Mouse (Mus musculus) hindbrain, embryonic 10.5 days (tissue): ENCODE data around the gene Zfp174. TPM values are rescaled to one million over a fixed set of nuclear protein-coding genes. Genes with fewer than 3 reads are reported as not detected.
"Not testable (repeated sequence)": the region's sequence is repeated elsewhere in the genome, so short reads cannot be mapped to it uniquely, and the experiment has no call there.

Source experiments
- DNase-seq: peaks from one replicate; pipeline ENCODE4 v3.0.0-alpha.2; 2017; ENCODE audit warnings: low spot score
- H3K27ac ChIP-seq: fragments of 300-500 bp; sonication (generic); 2 replicates; pipeline ENCODE4 v1.5.1; 2016; ENCODE audit warnings: mild to moderate bottlenecking, moderate library complexity
- H3K27me3 ChIP-seq: fragments of 300-500 bp; sonication (generic); 2 replicates; pipeline ENCODE4 v1.6.1; 2016; ENCODE audit warnings: mild to moderate bottlenecking; ENCODE audit not compliant: poor library complexity, insufficient read depth, severe bottlenecking
- H3K36me3 ChIP-seq: fragments of 300-500 bp; sonication (generic); 2 replicates; pipeline ENCODE4 v1.6.1; 2016; ENCODE audit warnings: mild to moderate bottlenecking, moderate library complexity
- H3K4me1 ChIP-seq: fragments of 300-500 bp; sonication (generic); replicated peaks from 2 replicates; pipeline ENCODE4 v1.6.1; 2016; ENCODE audit warnings: mild to moderate bottlenecking
- H3K4me3 ChIP-seq: fragments of 300-500 bp; sonication (generic); 2 replicates; pipeline ENCODE4 v1.5.1; 2016; ENCODE audit warnings: mild to moderate bottlenecking, moderate library complexity
- H3K9me3 ChIP-seq: fragments of 300-500 bp; sonication (generic); 2 replicates; pipeline ENCODE4 v1.6.1; 2016; ENCODE audit warnings: mild to moderate bottlenecking, moderate library complexity
- WGBS: fragments of 180-500 bp; shearing (Covaris S2); methylation state at CpG from one replicate; pipeline ENCODE4 v1.1.7; 2016; 5-methylcytosine and 5-hydroxymethylcytosine counted together
- polyA plus RNA-seq: library from polyadenylated mRNA; unstranded; fragments of >200 nt; fragmentation: Nextera tagmentation; extraction: Ambion mirVana; gene quantifications from 2 replicates; pipeline ENCODE4 v1.2.1, GENCODE M21; 2016

Gene Zfp174
- 0.94 and 1.2 TPM in 2 replicates for polyA plus RNA-seq

DNA sequence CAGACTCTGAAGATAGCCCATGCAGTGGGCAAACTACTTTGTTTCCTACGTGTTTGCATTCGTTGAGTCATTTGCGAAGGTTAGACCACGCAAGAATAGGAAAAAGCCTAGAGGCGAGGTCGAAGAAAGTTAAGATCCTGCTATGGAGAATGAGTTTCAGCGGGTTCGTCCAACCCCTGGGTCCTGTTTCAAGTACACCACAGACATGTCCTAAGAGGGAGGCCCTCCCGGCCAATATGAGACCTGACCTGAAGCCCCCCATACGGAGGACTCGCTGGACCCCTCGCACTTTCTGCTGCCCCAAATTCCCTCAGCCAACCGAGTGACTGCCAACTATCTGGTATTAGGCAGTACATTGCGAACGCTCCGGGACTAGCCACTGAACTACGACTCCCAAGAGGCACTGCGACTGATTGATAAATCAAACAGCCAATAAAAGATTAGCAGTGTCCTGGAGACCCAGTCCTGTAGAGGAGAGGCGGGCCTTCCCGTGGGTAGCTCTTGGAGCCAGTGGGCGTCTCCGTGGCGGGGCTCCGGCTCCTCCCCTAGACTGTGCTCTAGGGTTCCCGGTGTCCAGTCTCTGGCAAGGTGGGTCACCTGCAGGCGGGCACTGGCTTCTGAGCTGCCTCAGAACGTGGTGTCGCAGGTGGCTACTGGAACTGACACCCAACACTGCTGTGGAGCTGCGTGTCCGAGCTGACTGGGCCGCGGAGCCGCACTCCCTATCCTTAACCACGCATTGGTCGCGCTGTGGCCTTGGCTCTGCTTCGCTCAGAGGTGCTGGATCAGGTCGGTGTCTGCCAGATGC lies at the start of gene Zfp174:
Gene Zfp174 (plus strand): TSS at position 558 of the 808 bp plus-strand sequence.
- Histone ChIP-seq H3K27me3 (no peaks in the 10 kb centered on the region), H3K4me1 (peaks cover 18% of the 10 kb centered on the region), H3K4me3 (peak within 1 kb of the TSS; percentile 71), H3K9me3 (no peaks in the 10 kb centered on the region), H3K36me3 (no peaks in the 10 kb centered on the region), H3K27ac (peak within 1 kb of the TSS; percentile 82)
- 4% methylated on average over 38 of the region's 38 CpGs for WGBS
- peak; percentile 88 for DNase-seq

DNA sequence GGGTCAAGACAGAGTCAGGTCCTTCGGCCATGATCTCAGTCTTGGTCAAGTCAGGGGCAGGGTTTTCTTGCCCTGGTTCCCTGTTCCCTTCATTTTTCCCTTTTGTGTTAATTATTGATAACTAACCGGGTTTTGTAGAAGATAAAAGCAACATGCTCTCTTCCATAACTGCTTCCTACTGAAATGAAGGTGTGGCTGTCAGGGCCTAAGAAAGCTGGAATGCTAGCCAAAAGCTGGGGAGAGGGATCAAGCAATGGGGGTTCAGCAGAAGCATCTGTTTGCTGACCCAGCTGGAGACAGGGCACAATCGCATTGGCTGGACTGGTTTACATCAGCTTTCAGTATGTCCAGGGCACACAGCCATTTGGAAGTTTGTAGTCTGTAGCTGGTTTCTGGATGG lies 38.9 kb upstream of the Zfp174 start:
- Histone ChIP-seq H3K27ac (no peak overlapping the region), H3K9me3 (peaks cover 27% of the 10 kb centered on the region), H3K36me3 (no peaks in the 10 kb centered on the region), H3K4me1 (no peaks in the 10 kb centered on the region), H3K4me3 (no peak overlapping the region), H3K27me3 (no peaks in the 10 kb centered on the region)
- WGBS, result 83% methylated on average over 3 of the region's 3 CpGs
- no peak for DNase-seq

DNA sequence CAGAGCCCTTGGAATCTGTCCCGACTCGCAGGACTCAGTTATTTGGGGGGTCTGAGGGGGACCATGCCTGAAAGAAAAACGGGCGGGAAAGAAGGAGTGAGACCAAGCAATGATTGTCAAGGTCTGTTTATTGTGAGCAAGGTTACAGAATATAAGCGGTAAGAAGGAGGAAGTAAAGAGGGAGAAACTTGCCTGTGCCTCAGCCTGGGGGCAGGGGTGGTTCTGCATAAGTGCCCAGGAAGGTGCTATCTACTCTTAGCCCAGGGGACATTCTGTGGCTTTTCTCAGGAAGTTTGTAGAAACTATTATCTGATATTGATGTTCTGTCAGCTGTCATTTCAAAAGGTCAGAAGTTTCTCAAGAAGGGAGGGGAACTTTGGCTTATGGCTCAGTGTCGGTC lies 32.4 kb upstream of the Zfp174 start:
- H3K9me3 ChIP-seq, result peaks cover 16% of the 10 kb centered on the region; the same call in 1 of the 2 replicates
- not testable (repeated sequence) for H3K36me3 ChIP-seq, H3K27me3 ChIP-seq, DNase-seq, H3K27ac ChIP-seq, H3K4me3 ChIP-seq, H3K4me1 ChIP-seq
- WGBS, result 86% methylated on average over 6 of the region's 6 CpGs

DNA sequence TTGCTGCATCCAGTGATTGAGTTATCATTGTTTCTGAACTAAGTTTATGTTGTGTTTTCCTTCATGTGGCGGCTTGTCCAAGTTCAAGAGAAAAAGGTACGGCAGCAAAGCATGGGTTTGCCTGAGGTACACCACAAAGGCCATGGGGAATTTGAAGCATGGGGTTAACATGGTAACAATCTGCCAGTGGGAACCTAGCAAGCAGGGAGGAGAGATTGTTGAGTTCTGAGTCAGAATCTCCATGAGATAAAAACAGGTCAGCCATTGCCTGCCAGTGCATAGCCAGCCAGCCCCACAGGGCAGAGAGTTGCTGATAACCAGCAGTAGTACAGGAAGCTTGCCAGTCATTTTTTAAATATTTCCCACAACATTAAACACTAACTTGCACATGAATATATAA lies 26.9 kb upstream of the Zfp174 start:
- Histone ChIP-seq H3K4me1 (no peaks in the 10 kb centered on the region), H3K36me3 (no peaks in the 10 kb centered on the region), H3K9me3 (no peaks in the 10 kb centered on the region), H3K27me3 (no peaks in the 10 kb centered on the region), H3K4me3 (no peak overlapping the region), H3K27ac (no peak overlapping the region)
- DNase-seq, result no peak
- WGBS, result 93% methylated on average over 2 of the region's 2 CpGs

DNA sequence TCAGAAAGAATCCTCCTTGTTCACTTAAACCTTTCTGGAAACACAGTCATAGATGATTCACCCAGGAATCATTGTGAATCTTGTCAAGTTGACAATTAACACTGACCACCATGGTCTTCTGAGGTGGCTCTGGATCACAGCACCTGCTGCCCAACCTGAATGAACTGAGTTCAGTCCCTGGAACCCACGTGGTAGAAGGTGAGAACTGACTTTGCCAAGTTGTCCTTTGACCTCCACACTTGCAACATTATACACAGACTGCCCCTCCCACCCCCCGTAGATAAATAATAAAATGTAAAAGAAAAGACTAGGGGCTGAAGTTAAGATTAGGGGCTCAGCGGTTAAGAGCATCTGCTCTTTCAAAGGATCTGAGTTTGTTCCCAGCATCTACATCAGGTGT lies 19.0 kb upstream of the Zfp174 start:
- no peaks in the 10 kb centered on the region for H3K4me1 ChIP-seq
- WGBS, result 60% methylated on average over 3 of the region's 3 CpGs

DNA sequence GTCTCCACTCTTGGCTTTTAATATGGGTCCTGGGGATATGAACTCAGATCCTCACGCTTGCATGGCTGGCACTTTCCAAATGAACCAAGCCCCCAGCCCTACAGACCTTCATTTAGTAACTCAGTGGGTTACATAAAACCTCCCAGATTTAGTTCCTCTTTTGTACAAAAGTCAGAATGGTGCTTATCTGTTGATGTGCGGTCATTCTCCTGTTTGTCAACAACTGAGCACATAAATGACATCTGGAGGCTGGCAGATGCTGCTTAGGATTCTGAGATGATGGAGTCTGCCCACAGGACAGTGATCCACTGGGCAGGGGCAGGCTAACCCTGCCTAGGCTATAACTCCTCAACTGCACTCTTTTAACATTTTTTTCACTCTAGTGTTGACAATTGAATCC lies 17.3 kb upstream of the Zfp174 start:
- H3K27ac ChIP-seq, result no peak overlapping the region
- H3K4me3 ChIP-seq, result no peak overlapping the region
- no peak for DNase-seq
- H3K27me3 ChIP-seq, result no peaks in the 10 kb centered on the region
- no peaks in the 10 kb centered on the region for H3K9me3 ChIP-seq
- H3K36me3 ChIP-seq, result no peaks in the 10 kb centered on the region
- WGBS, result 77% methylated on average over 2 of the region's 2 CpGs
- no peaks in the 10 kb centered on the region for H3K4me1 ChIP-seq

More for the DNA sequence above, 19.0 kb upstream of the Zfp174 start:
- no peaks in the 10 kb centered on the region for H3K27me3 ChIP-seq
- no peaks in the 10 kb centered on the region for H3K9me3 ChIP-seq
- H3K27ac ChIP-seq, result no peak overlapping the region
- H3K4me3 ChIP-seq, result no peak overlapping the region
- no peak for DNase-seq
- no peaks in the 10 kb centered on the region for H3K36me3 ChIP-seq

DNA sequence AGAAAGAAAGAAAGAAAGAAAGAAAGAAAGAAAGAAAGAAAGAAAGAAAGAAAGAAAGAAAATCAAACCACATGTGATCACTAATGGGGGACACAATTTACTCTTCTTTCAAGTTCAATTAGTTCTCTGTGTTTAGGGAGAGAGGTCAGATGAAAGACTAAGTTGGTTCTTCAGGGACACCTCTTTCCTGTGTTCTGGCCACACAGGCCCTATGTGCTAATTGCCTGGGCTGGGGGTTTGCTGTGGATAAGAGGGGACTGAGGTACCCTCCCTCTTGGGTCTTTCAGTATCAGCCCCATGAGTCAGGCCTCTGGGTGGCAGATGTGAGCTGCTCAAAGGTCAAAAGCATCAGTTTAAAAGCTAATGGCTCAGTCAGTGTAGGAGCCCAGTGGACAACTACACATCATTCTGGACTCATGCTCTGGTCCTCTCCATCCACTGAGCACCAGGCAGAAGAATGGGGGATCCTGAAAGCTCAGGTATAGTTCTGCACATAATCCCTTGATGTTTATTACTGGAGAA lies 16.4 kb upstream of the Zfp174 start, which contains the start of gene Olfr15:
Gene Olfr15 (plus strand): TSS at position 291 of the 522 bp plus-strand sequence.
- H3K9me3 ChIP-seq, result no peaks in the 10 kb centered on the region
- no peaks in the 10 kb centered on the region for H3K36me3 ChIP-seq
- H3K4me1 ChIP-seq, result no peaks in the 10 kb centered on the region
- H3K27me3 ChIP-seq, result no peaks in the 10 kb centered on the region
- H3K27ac ChIP-seq, result no peak within 1 kb of the TSS
- H3K4me3 ChIP-seq, result no peak within 1 kb of the TSS
- DNase-seq, result no peak

DNA sequence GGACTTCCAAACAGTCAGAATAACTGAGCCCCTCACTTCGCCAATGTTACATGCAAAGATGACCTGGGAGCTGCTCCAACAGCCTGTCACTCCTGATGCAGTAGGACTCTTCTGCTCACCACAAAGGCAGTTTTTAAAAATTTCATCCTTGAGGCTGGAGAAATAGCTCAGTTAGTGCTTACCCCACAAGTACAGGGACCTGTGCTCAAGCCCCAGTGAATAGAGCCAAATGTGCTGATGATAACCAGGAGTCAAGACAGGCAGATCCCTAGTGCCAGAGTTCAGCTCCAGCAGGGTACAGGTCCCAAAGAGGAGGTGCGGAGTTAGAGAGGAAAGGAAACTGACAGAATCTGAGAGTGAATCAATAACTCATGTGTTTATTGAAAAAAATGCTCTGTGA lies 11.6 kb upstream of the Zfp174 start:
- H3K9me3 ChIP-seq, result no peaks in the 10 kb centered on the region
- no peak overlapping the region for H3K4me3 ChIP-seq
- no peaks in the 10 kb centered on the region for H3K27me3 ChIP-seq
- H3K27ac ChIP-seq, result no peak overlapping the region
- H3K4me1 ChIP-seq, result no peaks in the 10 kb centered on the region
- WGBS, result 85% methylated on average over 2 of the region's 2 CpGs
- no peak for DNase-seq
- H3K36me3 ChIP-seq, result no peaks in the 10 kb centered on the region

DNA sequence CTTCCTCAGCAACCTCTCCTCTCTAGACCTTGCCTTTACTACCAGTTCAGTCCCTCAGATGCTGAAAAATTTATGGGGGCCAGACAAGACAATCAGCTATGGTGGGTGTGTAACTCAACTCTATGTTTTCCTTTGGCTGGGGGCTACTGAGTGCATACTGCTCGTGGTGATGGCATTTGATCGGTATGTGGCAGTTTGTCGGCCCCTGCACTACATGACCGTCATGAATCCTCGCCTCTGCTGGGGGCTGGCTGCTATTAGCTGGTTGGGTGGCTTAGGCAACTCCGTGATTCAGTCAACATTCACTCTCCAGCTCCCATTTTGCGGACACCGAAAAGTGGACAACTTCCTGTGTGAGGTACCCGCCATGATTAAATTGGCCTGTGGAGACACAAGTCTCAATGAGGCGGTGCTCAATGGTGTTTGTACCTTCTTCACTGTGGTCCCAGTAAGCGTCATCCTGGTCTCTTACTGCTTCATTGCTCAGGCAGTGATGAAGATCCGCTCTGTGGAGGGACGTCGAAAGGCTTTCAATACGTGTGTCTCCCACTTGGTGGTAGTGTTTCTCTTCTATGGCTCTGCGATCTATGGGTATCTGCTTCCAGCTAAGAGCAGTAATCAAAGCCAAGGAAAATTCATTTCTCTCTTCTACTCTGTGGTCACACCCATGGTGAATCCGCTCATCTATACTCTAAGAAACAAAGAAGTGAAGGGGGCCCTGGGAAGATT lies 7.7 kb upstream of the Zfp174 start:
- H3K36me3 ChIP-seq, result no peaks in the 10 kb centered on the region
- no peak overlapping the region for H3K27ac ChIP-seq
- H3K9me3 ChIP-seq, result no peaks in the 10 kb centered on the region
- H3K27me3 ChIP-seq, result no peaks in the 10 kb centered on the region
- no peak for DNase-seq
- H3K4me3 ChIP-seq, result no peak overlapping the region
- H3K4me1 ChIP-seq, result peaks cover 7% of the 10 kb centered on the region
- 60% methylated on average over 17 of the region's 17 CpGs for WGBS

DNA sequence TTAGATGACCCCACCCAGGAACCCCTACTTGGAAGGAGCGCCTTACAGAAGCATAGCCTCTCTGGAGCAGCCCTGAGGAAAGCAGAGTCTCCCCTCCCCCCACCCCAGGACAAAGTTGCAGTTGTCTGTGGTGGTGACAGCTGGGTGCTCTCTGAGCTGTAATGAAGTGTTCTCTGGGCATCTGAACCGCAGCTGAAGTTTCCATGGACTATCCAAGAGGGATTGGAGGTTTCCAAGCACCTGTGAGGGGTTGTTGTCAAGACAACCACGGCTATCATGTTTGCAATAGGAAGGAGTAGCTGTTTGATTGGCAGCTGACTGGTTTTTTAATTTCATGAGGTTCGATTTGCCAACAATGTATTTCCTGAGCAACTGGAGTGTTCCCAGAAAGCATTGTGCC lies 4.1 kb upstream of the Zfp174 start:
- Histone ChIP-seq H3K4me1 (peaks cover 17% of the 10 kb centered on the region), H3K36me3 (no peaks in the 10 kb centered on the region), H3K27ac (no peak overlapping the region), H3K9me3 (no peaks in the 10 kb centered on the region), H3K4me3 (no peak overlapping the region), H3K27me3 (no peaks in the 10 kb centered on the region)
- WGBS, result 41% methylated on average over 4 of the region's 4 CpGs
- DNase-seq, result peak; percentile 18

DNA sequence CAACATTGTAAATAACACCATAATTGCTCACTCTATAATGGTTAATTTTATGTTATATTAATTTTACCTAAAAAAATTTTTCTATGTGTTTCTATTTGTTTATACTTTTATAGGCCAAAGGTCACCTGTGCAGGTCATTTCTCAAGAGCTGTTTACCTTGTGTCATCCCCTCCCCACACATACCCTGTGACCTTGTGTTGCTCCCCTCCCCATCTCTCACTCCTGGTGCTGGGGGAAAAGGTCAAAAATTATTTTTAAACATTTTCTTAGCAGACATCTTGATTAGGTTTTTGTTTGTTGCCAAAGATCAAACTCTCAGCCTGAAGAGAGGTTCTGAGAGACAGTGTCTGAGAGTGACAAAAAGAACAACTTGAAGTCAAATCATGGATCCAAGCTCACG lies 3.3 kb upstream of the Zfp174 start:
- peaks cover 18% of the 10 kb centered on the region for H3K4me1 ChIP-seq
- no peak for DNase-seq
- no peaks in the 10 kb centered on the region for H3K27me3 ChIP-seq
- H3K9me3 ChIP-seq, result no peaks in the 10 kb centered on the region
- H3K4me3 ChIP-seq, result no peak overlapping the region
- no peaks in the 10 kb centered on the region for H3K36me3 ChIP-seq
- WGBS, result 69% methylated on average over 1 of the region's 1 CpGs
- no peak overlapping the region for H3K27ac ChIP-seq

DNA sequence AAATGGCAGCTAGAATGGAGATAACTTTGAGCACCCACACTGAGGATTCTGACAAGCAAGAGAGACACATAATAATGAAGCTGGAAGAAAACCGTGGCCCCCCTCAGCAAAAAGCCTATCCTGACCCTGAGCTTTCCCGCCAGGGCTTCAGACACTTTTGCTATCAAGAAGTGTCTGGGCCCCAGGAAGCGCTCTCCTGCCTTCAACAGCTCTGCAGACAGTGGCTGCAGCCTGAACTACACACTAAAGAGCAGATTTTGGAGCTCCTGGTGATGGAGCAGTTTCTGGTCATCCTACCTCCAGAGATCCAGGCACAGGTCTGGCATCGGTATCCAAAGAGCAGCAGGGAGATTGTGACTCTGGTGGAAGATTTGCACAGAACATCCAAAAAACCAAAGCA lies 803 bp downstream of the Zfp174 start:
- peak overlapping the region; percentile 71 for H3K4me3 ChIP-seq
- 61% methylated on average over 4 of the region's 4 CpGs for WGBS
- H3K4me1 ChIP-seq, result peaks cover 18% of the 10 kb centered on the region
- H3K36me3 ChIP-seq, result no peaks in the 10 kb centered on the region
- no peak overlapping the region for H3K27ac ChIP-seq
- no peak for DNase-seq
- no peaks in the 10 kb centered on the region for H3K27me3 ChIP-seq
- 0 out of 2 replicates have a peak, but pooled peaks cover 2% of the 10 kb centered on the region for H3K9me3 ChIP-seq

DNA sequence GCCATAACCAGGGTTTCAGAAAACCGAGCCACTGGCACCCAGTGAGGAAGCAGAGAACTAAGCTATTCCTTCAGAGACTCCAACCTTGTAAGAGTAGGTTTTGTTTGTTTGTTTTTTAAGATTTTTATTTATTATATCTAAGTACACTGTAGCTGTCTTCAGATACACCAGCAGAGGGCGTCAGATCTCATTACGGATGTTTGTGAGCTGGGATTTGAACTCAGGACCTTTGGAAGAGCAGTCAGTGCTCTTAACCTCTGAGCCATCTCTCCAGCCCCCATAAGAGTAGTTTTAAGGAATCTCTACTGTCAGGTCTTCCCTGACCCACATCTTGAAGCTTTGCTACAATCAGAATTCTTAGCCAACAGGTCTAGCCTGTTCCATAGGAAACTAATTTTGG lies 1.3 kb downstream of the Zfp174 start:
- H3K27ac ChIP-seq, result no peak overlapping the region
- WGBS, result 77% methylated on average over 3 of the region's 3 CpGs
- no peaks in the 10 kb centered on the region for H3K27me3 ChIP-seq
- 0 out of 2 replicates have a peak, but pooled peaks cover 2% of the 10 kb centered on the region for H3K9me3 ChIP-seq
- H3K36me3 ChIP-seq, result no peaks in the 10 kb centered on the region
- no peak for DNase-seq
- H3K4me3 ChIP-seq, result no peak overlapping the region
- peaks cover 14% of the 10 kb centered on the region for H3K4me1 ChIP-seq
